ENCODE assay signal across 8 mouse cellular contexts in genomic region chr4:125160320-125160950, GRCm38 (mm10). TPM values are rescaled to one million over a fixed set of nuclear protein-coding genes. Genes with fewer than 3 reads are reported as not detected.
DNase-seq lines count a peak whose midpoint lies in the region; ATAC-seq and TF ChIP-seq lines count a peak whose summit lies in the region.

No protein-coding gene starts in this region.

- H3K4me3 ChIP-seq in left cerebral cortex, adult 2 months, result 0 out of 2 replicates have a peak overlapping the region, but pooled peaks have one; percentile 9

- H3K27ac ChIP-seq in left cerebral cortex, adult 2 months, result no peak overlapping the region

- peak; percentile 96 for TF ChIP-seq CTCF in left cerebral cortex, adult 2 months (IDR thresholded peaks at IDR 0.05)

- ATAC-seq in megakaryocyte-erythroid progenitor cell, adult 5-6 weeks (replicated peaks; ENCODE audit: low FRiP score, low TSS enrichment, poor library complexity, severe bottlenecking), result peak; percentile 87

- DNase-seq in ZHBTc4 (ENCODE audit: low read depth, low spot score), result peak; percentile 96
- peak; percentile 90 to 96 for DNase-seq in cerebellum, postnatal 4 days (ENCODE audit: low spot score in 2 of 2)
- peak; percentile 63 to 68 for DNase-seq in gastrocnemius, adult 8-10 months (ENCODE audit: low spot score in 2 of 2)
- peak; percentile 72 for DNase-seq in induced T-regulatory cell, adult 2 months (ENCODE audit: low read depth)
- peak; percentile 88 to 95 for DNase-seq in left cerebral cortex, adult 2 months (ENCODE audit: extremely low spot score in 1 of 2, low spot score in 2 of 2)
- peak; percentile 89 to 93 for DNase-seq in right cerebral cortex, postnatal 10 days (ENCODE audit: low spot score in 2 of 2)
- peak; percentile 57 for DNase-seq in urinary bladder, postnatal 10 days (ENCODE audit: low spot score)

- intact Hi-C loops in left cerebral cortex, adult 2 months (cut with DNase I), result loop anchor here (1.0 to 10.0 kb wide), 5 partner anchors 72 to 802 kb away; no protein-coding TSS in a partner anchor

RNA-seq across cellular contexts. Expression of gene Zc3h12a, which starts 32.8 kb away (rescaled TPM):
- 1 to 10 TPM; 1.4 to 2.3 (median 2.0) TPM for total RNA-seq in gastrocnemius, adult 8-10 months (2022)
- under 1 TPM; 0.79 to 1.00 TPM for total RNA-seq in left cerebral cortex, adult 2 months (2021)
- 3.8 and 4.7 TPM in 2 replicates for total RNA-seq in megakaryocyte-erythroid progenitor cell, adult 5-6 weeks (2014; fragmentation: Nextera tagmentation)
- 2.7 and 5.6 TPM in 2 replicates for total RNA-seq in megakaryocyte-erythroid progenitor cell, adult 5-6 weeks (2017)
